Mouse (Mus musculus) bone marrow macrophage, adult 2 months (primary cell): ENCODE data around the gene Myo18b.

ENCODE experiments used
- CTCF ChIP-seq: IDR thresholded peaks from 2 replicates; pipeline ENCODE4 v1.5.1; 2012; ENCODE audit warnings: low read depth, mild to moderate bottlenecking, low read length, moderate library complexity
- POLR2A ChIP-seq: IDR thresholded peaks from 2 replicates; pipeline ENCODE4 v1.6.1; 2012; ENCODE audit warnings: mild to moderate bottlenecking, low read depth, low read length, borderline replicate concordance

DNA sequence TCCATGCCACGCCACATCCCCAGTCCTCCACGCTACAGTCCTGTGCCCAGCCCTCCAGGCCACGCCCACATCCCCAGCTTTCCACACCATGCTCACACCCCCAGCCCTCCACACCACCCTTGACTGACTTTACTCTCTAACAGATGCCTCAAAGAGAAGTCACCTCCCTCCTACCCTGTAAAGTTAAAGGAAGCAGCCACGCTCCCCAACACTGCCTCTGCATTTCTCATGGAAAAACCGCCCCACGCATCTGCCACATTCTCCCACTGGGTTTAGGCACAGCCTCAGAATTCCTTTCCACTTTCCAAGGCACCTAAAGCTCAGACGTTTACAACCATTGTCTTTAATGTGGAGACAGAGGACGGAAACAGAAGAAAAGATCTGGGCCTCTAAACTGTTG lies 110.1 kb downstream of the Myo18b start:
- no peak for TF ChIP-seq CTCF
- no peak for TF ChIP-seq POLR2A
